Mouse (Mus musculus) liver, embryonic 11.5 days (tissue): ENCODE measurements around the gene Gm28269. TPM values are rescaled to one million over a fixed set of nuclear protein-coding genes. Genes with fewer than 3 reads are reported as not detected.

Experiments used
- ATAC-seq: fragments of 200-750 bp; cut with Nextera tagmentation; replicated peaks from 2 replicates; pipeline ENCODE4 v1.8.0; 2017; ENCODE audit warnings: moderate number of reproducible peaks, mild to moderate bottlenecking, moderate TSS enrichment, moderate library complexity; ENCODE audit not compliant: low FRiP score
- DNase-seq: peaks from one replicate; pipeline ENCODE4 v3.0.0-alpha.2; 2017; ENCODE audit warnings: low spot score
- H3K27ac ChIP-seq: fragments of 300-500 bp; sonication (generic); 2 replicates; pipeline ENCODE4 v1.5.1; 2014; ENCODE audit warnings: mild to moderate bottlenecking, low read depth, low read length, control low read depth
- H3K27me3 ChIP-seq: fragments of 300-500 bp; sonication (generic); replicated peaks from 2 replicates; pipeline ENCODE4 v1.6.1; 2014; ENCODE audit warnings: low read length, mixed read lengths; ENCODE audit not compliant: control insufficient read depth, insufficient read depth
- H3K36me3 ChIP-seq: fragments of 300-500 bp; sonication (generic); 2 replicates; pipeline ENCODE4 v1.6.1; 2014; ENCODE audit warnings: mild to moderate bottlenecking, low read length, moderate library complexity, mixed read lengths; ENCODE audit not compliant: control insufficient read depth, insufficient read depth
- H3K4me1 ChIP-seq: fragments of 300-500 bp; sonication (generic); replicated peaks from 2 replicates; pipeline ENCODE4 v1.6.1; 2014; ENCODE audit warnings: low read length, mixed read lengths; ENCODE audit not compliant: control insufficient read depth, insufficient read depth
- H3K4me2 ChIP-seq: fragments of 300-500 bp; sonication (generic); 2 replicates; pipeline ENCODE4 v1.6.1; 2014; ENCODE audit warnings: mild to moderate bottlenecking, control low read depth, moderate library complexity
- H3K4me3 ChIP-seq: fragments of 300-500 bp; sonication (generic); 2 replicates; pipeline ENCODE4 v1.5.1; 2014; ENCODE audit warnings: low read depth, low read length, control low read depth
- H3K9ac ChIP-seq: fragments of 300-500 bp; sonication (generic); 2 replicates; pipeline ENCODE4 v1.6.1; 2014; ENCODE audit warnings: low read depth, low read length, control low read depth
- H3K9me3 ChIP-seq: fragments of 300-500 bp; sonication (generic); 2 replicates; pipeline ENCODE4 v1.6.1; 2016; ENCODE audit warnings: low read length, inconsistent platforms, mixed read lengths; ENCODE audit not compliant: control insufficient read depth
- WGBS: fragments of 180-500 bp; shearing (Covaris S2); extraction: QIAGEN DNeasy Blood & Tissue Kit; methylation state at CpG from one replicate; pipeline ENCODE4 v1.1.7; 2014; 5-methylcytosine and 5-hydroxymethylcytosine counted together
- polyA plus RNA-seq: library from polyadenylated mRNA; unstranded; fragments of >200 nt; fragmentation: Nextera tagmentation; extraction: Ambion mirVana; gene quantifications from 2 replicates; pipeline ENCODE4 v1.2.1, GENCODE M21; 2014

Gm28269 gene
- polyA plus RNA-seq, result not detected in 2 replicates

DNA sequence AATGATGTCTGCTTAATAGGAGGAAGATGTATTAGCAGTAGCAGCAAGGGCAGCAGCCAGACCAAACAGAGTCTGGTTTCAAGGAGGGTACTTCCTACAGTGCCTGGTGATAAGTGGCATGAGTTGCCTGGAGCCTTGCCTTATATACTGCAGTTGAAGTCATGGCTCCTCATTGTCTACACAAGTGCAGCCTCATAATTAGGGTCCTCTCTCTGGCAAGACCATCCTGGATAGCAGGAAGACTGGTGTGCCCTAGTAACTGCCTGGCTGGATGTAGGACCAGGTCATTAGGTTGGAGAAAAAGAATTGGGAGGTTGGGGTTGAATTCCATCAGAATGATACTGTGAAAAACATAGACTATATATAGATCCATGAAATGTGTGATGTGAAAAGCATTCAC, at the start of gene Gm28269:
Gene Gm28269 (minus strand): TSS at position 101 of the 400 bp plus-strand sequence.
- H3K9ac ChIP-seq, result no peak within 1 kb of the TSS
- no peak within 1 kb of the TSS for H3K4me3 ChIP-seq
- no peak within 1 kb of the TSS for H3K27ac ChIP-seq
- H3K4me1 ChIP-seq, result no peaks in the 10 kb centered on the region
- no peak for ATAC-seq
- no peaks in the 10 kb centered on the region for H3K36me3 ChIP-seq
- no peak for DNase-seq
- H3K27me3 ChIP-seq, result no peaks in the 10 kb centered on the region
- no peaks in the 10 kb centered on the region for H3K9me3 ChIP-seq
- no peak within 1 kb of the TSS for H3K4me2 ChIP-seq

DNA sequence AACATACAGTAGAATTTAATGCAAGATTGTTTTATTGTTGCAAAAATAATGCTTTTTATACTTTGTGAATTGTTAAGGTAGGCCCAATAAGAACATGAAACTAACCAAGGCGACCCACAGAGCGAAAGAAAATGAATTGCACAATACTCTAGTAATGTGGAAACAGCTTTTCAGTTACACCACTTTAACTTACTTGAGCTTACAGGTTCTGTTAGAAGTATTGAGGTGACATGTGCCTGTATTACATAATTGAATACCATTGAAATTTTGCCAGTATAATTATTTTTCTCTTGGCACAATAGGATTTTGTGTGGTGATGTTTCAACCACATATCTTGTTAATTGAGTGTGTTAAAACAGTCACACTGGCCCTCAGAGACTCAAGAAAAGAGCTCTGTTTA, 28.0 kb downstream of the Gm28269 start:
- no peaks in the 10 kb centered on the region for H3K36me3 ChIP-seq
- DNase-seq (no peak), ATAC-seq (no peak)
- H3K4me2 ChIP-seq, result no peak overlapping the region
- H3K9ac ChIP-seq, result no peak overlapping the region
- no peak overlapping the region for H3K27ac ChIP-seq
- H3K4me3 ChIP-seq, result no peak overlapping the region
- 80% methylated on average over 2 of the region's 2 CpGs for WGBS
- no peaks in the 10 kb centered on the region for H3K4me1 ChIP-seq
- H3K9me3 ChIP-seq, result no peaks in the 10 kb centered on the region
- H3K27me3 ChIP-seq, result no peaks in the 10 kb centered on the region

DNA sequence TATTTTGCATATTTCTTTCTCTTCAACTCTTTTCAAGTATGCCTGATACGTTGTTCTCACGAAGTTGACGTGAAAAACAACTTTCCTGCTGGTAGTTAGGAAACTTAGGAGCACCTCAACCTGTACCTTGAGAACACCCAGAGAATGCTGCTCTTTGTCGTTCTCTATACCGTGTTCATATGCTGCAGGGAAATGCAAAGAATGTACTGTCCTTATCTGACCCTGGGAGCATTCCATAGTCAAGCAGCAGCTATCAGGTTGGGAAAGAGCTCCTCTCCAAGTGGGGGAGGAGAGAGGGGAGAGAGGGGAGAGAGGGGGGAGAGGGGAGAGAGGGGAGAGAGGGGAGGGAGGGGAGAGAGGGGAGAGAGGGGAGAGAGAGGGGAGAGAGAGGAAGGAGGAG, 29.6 kb downstream of the Gm28269 start:
- ATAC-seq (no peak), DNase-seq (no peak)
- Histone ChIP-seq H3K4me1 (no peaks in the 10 kb centered on the region), H3K36me3 (no peaks in the 10 kb centered on the region), H3K27me3 (no peaks in the 10 kb centered on the region), H3K9me3 (no peaks in the 10 kb centered on the region), H3K9ac (no peak overlapping the region), H3K4me2 (no peak overlapping the region), H3K4me3 (no peak overlapping the region), H3K27ac (no peak overlapping the region)
- 51% methylated on average over 5 of the region's 5 CpGs for WGBS

DNA sequence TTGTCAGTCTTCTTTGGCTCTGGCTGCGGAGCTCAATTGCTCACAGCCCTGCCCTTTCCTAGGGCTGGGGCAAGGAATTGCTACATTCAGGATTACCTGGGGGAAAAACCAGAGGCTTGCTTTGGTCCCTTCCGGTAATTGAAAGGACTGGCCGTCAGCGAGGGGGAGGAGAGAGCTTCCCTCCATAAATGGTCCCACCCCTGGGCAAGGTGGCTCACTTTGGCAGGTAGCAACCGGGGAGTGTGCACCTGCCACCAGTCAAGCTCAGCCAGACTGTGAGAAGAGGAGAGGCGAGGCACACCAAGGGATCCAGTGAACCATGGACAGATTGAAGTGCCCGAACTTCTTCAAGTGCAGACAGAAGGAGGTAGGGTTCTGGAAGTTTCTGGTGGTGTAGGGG, 30.1 kb downstream of the Gm28269 start, which contains the start of gene Slc6a14:
Gene Slc6a14 (plus strand): TSS at position 68 of the 400 bp plus-strand sequence.
- 55% methylated on average over 7 of the region's 7 CpGs for WGBS
- Histone ChIP-seq H3K4me2 (no peak within 1 kb of the TSS), H3K27me3 (no peaks in the 10 kb centered on the region), H3K27ac (no peak within 1 kb of the TSS), H3K4me3 (no peak within 1 kb of the TSS), H3K9ac (no peak within 1 kb of the TSS), H3K36me3 (no peaks in the 10 kb centered on the region), H3K9me3 (no peaks in the 10 kb centered on the region), H3K4me1 (no peaks in the 10 kb centered on the region)
- ATAC-seq, result no peak
- no peak for DNase-seq

DNA sequence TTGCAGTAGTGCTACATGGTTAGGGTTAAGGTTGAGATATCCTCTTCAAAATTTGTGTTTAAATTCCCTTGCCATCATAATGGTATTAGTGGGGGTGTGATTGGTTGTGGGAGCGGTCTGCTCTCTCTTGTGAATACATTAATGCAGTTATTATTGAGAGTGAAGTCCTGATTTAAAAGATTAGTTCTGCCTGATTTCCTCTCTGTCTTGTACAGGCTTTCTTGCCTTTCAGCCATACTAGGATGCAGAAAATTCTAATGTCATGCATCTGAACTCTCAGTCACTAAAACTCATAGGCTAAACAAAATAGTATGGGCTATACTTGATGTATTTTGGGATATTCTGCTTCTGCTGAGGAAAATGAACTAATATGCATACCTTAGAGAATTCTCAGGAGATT, 40.4 kb downstream of the Gm28269 start:
- H3K4me1 ChIP-seq, result no peaks in the 10 kb centered on the region
- no peak overlapping the region for H3K4me3 ChIP-seq
- H3K27me3 ChIP-seq, result no peaks in the 10 kb centered on the region
- no peaks in the 10 kb centered on the region for H3K36me3 ChIP-seq
- no peak overlapping the region for H3K27ac ChIP-seq
- H3K9me3 ChIP-seq, result no peaks in the 10 kb centered on the region
- ATAC-seq (no peak), DNase-seq (no peak)
- 78% methylated on average over 1 of the region's 1 CpGs for WGBS
- no peak overlapping the region for H3K9ac ChIP-seq
- H3K4me2 ChIP-seq, result no peak overlapping the region

DNA sequence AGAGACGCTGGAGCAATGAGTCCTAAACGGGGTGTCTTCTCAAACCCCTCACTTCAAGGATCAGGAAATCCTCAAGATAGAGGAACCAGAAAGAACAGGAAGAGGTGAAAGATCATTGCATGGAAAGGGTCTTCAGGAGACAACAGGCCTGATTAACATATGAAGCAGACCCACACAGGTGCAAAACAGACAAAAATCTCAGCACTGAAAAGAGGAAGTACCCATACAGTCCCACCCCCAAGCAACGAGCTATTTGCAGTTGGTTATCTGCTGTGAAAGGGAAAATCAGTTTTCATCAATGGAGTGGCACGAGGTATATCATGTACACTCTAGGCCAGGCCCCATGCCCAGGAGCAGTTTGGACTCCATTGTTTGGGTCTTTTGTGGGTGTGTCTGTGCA, 43.3 kb downstream of the Gm28269 start:
- H3K9me3 ChIP-seq, result no peaks in the 10 kb centered on the region
- ATAC-seq (no peak), DNase-seq (no peak)
- H3K9ac ChIP-seq, result no peak overlapping the region
- no peaks in the 10 kb centered on the region for H3K4me1 ChIP-seq
- H3K27ac ChIP-seq, result no peak overlapping the region
- no peak overlapping the region for H3K4me2 ChIP-seq
- H3K27me3 ChIP-seq, result no peaks in the 10 kb centered on the region
- H3K4me3 ChIP-seq, result no peak overlapping the region
- no peaks in the 10 kb centered on the region for H3K36me3 ChIP-seq
- 70% methylated on average over 4 of the region's 4 CpGs for whole genome bisulfite sequencing

DNA sequence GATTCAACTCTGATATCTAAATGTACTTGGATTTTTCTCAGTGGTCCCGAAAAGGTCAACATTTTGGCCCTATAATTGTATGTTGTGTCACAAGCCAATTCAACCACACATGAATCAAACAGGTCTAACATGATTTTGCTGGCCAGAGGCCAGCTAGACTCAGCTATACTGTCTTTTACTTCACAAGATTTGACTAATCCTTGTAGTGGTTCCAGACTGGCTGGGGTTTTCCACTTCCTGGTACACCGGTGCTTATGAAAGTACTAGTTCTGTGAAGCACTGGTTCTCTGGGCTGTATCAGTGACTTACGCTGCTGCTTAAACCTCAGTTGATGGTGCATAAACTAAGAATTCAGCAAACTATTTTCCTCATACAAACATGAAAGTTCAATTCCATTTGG, 49.2 kb downstream of the Gm28269 start:
- H3K9ac ChIP-seq, result no peak overlapping the region

DNA sequence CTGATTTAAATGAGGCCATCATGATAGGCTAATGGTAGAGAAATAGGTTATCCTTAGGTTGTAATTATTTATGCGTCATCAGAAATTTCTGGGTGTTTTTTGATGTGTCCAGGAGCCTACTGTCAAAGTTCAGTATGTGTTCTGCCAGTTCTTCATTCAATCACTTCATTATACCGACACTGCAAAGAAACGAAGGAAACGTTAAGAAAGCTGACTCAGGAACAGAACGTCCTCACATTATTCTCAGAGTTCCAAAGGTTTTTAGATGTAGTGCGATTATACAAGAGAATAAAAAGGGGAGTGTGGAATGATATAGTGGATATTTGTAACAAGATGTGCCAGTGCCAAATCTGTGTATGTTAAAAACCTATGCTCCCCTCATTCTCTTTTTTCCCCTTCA, 49.7 kb downstream of the Gm28269 start:
- no peaks in the 10 kb centered on the region for H3K27me3 ChIP-seq
- H3K36me3 ChIP-seq, result no peaks in the 10 kb centered on the region
- ATAC-seq, result no peak
- WGBS, result 68% methylated on average over 6 of the region's 6 CpGs
- H3K4me3 ChIP-seq, result no peak overlapping the region
- H3K9me3 ChIP-seq, result no peaks in the 10 kb centered on the region
- H3K27ac ChIP-seq, result no peak overlapping the region
- no peak overlapping the region for H3K9ac ChIP-seq
- no peak overlapping the region for H3K4me2 ChIP-seq
- no peak for DNase-seq
- H3K4me1 ChIP-seq, result no peaks in the 10 kb centered on the region

More for the DNA sequence above, 49.2 kb downstream of the Gm28269 start:
- Histone ChIP-seq H3K27me3 (no peaks in the 10 kb centered on the region), H3K27ac (no peak overlapping the region), H3K4me3 (no peak overlapping the region), H3K4me2 (no peak overlapping the region), H3K4me1 (no peaks in the 10 kb centered on the region), H3K9me3 (no peaks in the 10 kb centered on the region), H3K36me3 (no peaks in the 10 kb centered on the region)
- ATAC-seq (no peak), DNase-seq (no peak)
- WGBS, result 84% methylated on average over 3 of the region's 3 CpGs
